Mouse (Mus musculus) heart, adult 11 months (tissue): ENCODE results near the gene Spock3.
"Not testable (repeated sequence)": the region's sequence is repeated elsewhere in the genome, so short reads cannot be mapped to it uniquely, and the experiment has no call there.

ENCODE experiments used
- DNase-seq: peaks from one replicate; pipeline ENCODE4 v3.0.0; 2022

Gene Spock3

GRCm38 (mm10) chr8:62950709-62951108 is at the start of gene Spock3:
TSS of gene Spock3 (plus strand) at chr8:62951009.
- no peak for DNase-seq

GRCm38 (mm10) chr8:62951173-62952134 is 645 bp downstream of the Spock3 start:
- DNase-seq = no peak

GRCm38 (mm10) chr8:62952481-62952880 is 1.7 kb downstream of the Spock3 start:
- no peak for DNase-seq

GRCm38 (mm10) chr8:62962608-62963007 is 11.8 kb downstream of the Spock3 start:
- no peak for DNase-seq

GRCm38 (mm10) chr8:62969802-62970372 is 19.1 kb downstream of the Spock3 start:
- no peak for DNase-seq

- no peak for DNase-seq
Observed at GRCm38 (mm10) chr8:63088984-63089383, 138.2 kb downstream of the Spock3 start.

GRCm38 (mm10) chr8:63098200-63098599 is 147.4 kb downstream of the Spock3 start:
- no peak for DNase-seq

- DNase-seq = no peak
Observed at GRCm38 (mm10) chr8:63109761-63110160, 159.0 kb downstream of the Spock3 start.

- no peak for DNase-seq
Observed at GRCm38 (mm10) chr8:63112919-63113318, 162.1 kb downstream of the Spock3 start.

GRCm38 (mm10) chr8:63120508-63120907 is 169.7 kb downstream of the Spock3 start:
- no peak for DNase-seq

GRCm38 (mm10) chr8:63135406-63135805 is 184.6 kb downstream of the Spock3 start:
- no peak for DNase-seq

- DNase-seq = not testable (repeated sequence)
Observed at GRCm38 (mm10) chr8:63163861-63164260, 213.1 kb downstream of the Spock3 start.

- DNase-seq = no peak
Observed at GRCm38 (mm10) chr8:63165326-63165725, 214.5 kb downstream of the Spock3 start.

- no peak for DNase-seq
Observed at GRCm38 (mm10) chr8:63169956-63170355, 219.1 kb downstream of the Spock3 start.

- no peak for DNase-seq
Observed at GRCm38 (mm10) chr8:63181272-63181671, 230.5 kb downstream of the Spock3 start.

- DNase-seq = peak; percentile 79
Observed at GRCm38 (mm10) chr8:63258812-63259385, 308.1 kb downstream of the Spock3 start.

GRCm38 (mm10) chr8:63262516-63262915 is 311.7 kb downstream of the Spock3 start:
- DNase-seq = peak; percentile 92

GRCm38 (mm10) chr8:63335366-63335765 is 384.6 kb downstream of the Spock3 start:
- DNase-seq = no peak

- no peak for DNase-seq
Observed at GRCm38 (mm10) chr8:63368580-63368979, 417.8 kb downstream of the Spock3 start.

- no peak for DNase-seq
Observed at GRCm38 (mm10) chr8:63397659-63398058, 446.9 kb downstream of the Spock3 start.
